ENCODE assay signal across 8 mouse cellular contexts in genomic region chr10:80050885-80051617, GRCm38 (mm10). TPM values are rescaled to one million over a fixed set of nuclear protein-coding genes. Genes with fewer than 3 reads are reported as not detected.
DNase-seq lines count a peak whose midpoint lies in the region; ATAC-seq lines count a peak whose summit lies in the region.
"Had no signal": no experiment of that assay in that cellular context is flagged by ENCODE, and none has a peak within 500 bp of the region (broad histone marks: within the 10 kb centered on the region; RNA-seq: fewer than 3 reads in every experiment).

No protein-coding gene starts in this region.

- ATAC-seq in lung, embryonic 15.5 days (ENCODE audit: borderline replicate concordance, extremely low read depth, low FRiP score, low TSS enrichment): no peak
- no peak for ATAC-seq in intestine, embryonic 14.5 days (replicated peaks; ENCODE audit: low FRiP score, low TSS enrichment, low read depth)
- ATAC-seq in midbrain, embryonic 12.5 days (ENCODE audit: low FRiP score, low read depth): no peak

- no peaks in the 10 kb centered on the region for H3K9me3 ChIP-seq in lung, embryonic 15.5 days
- H3K9me3 ChIP-seq in embryonic facial prominence, embryonic 10.5 days: no peaks in the 10 kb centered on the region
- no peaks in the 10 kb centered on the region for H3K9me3 ChIP-seq in intestine, embryonic 14.5 days (ENCODE audit: control insufficient read depth, low read length)
- no peaks in the 10 kb centered on the region for H3K9me3 ChIP-seq in midbrain, embryonic 12.5 days

- H3K27me3 ChIP-seq in lung, embryonic 15.5 days: no peaks in the 10 kb centered on the region
- H3K27me3 ChIP-seq in embryonic facial prominence, embryonic 10.5 days (replicated peaks; ENCODE audit: low read depth, poor library complexity, severe bottlenecking): 0 out of 2 replicates have a peak, but pooled peaks cover 10% of the 10 kb centered on the region
- H3K27me3 ChIP-seq in intestine, embryonic 14.5 days (replicated peaks; ENCODE audit: control insufficient read depth, insufficient read depth, low read length): no peaks in the 10 kb centered on the region
- peaks cover 8% of the 10 kb centered on the region; the same call in 1 of the 2 replicates for H3K27me3 ChIP-seq in midbrain, embryonic 12.5 days

- H3K4me2 ChIP-seq in lung, embryonic 15.5 days: no peak overlapping the region
- H3K4me2 ChIP-seq in intestine, embryonic 14.5 days (ENCODE audit: low read length): no peak overlapping the region
- H3K4me2 ChIP-seq in midbrain, embryonic 12.5 days (replicated peaks): no peak overlapping the region

- H3K4me3 ChIP-seq in lung, embryonic 15.5 days: no peak overlapping the region
- H3K4me3 ChIP-seq in embryonic facial prominence, embryonic 10.5 days: peak overlapping the region; percentile 21; the same call in 1 of the 2 replicates
- H3K4me3 ChIP-seq in intestine, embryonic 14.5 days (ENCODE audit: low read depth, low read length): no peak overlapping the region
- H3K4me3 ChIP-seq in midbrain, embryonic 12.5 days: no peak overlapping the region
- H3K4me3 ChIP-seq: erythroblast, embryonic 14.5 days had no signal

- peak overlapping the region; percentile 62 for H3K27ac ChIP-seq in lung, embryonic 15.5 days
- peak overlapping the region; percentile 98 for H3K27ac ChIP-seq in embryonic facial prominence, embryonic 10.5 days (replicated peaks)
- H3K27ac ChIP-seq in intestine, embryonic 14.5 days (ENCODE audit: low read depth): peak overlapping the region; percentile 63; the same call in 1 of the 2 replicates
- H3K27ac ChIP-seq in midbrain, embryonic 12.5 days (replicated peaks): peak overlapping the region; percentile 50

- peaks cover 49% of the 10 kb centered on the region for H3K4me1 ChIP-seq in lung, embryonic 15.5 days
- H3K4me1 ChIP-seq in embryonic facial prominence, embryonic 10.5 days: peaks cover 94% of the 10 kb centered on the region
- H3K4me1 ChIP-seq in intestine, embryonic 14.5 days (replicated peaks; ENCODE audit: control insufficient read depth, insufficient read depth, low read length): peaks cover 39% of the 10 kb centered on the region
- H3K4me1 ChIP-seq in midbrain, embryonic 12.5 days: peaks cover 54% of the 10 kb centered on the region

- no peak for DNase-seq in lung, postnatal 25 days (ENCODE audit: low spot score)
- no peak for DNase-seq in embryonic facial prominence, embryonic 10.5 days (ENCODE audit: low spot score)
- DNase-seq in intestine, embryonic 14.5 days (ENCODE audit: low spot score): no peak
- no peak for DNase-seq in right cerebral cortex, postnatal 25 days
- no peak for DNase-seq in right cerebral cortex, adult 2 months (ENCODE audit: low spot score in 2 of 2)

- H3K36me3 ChIP-seq in lung, embryonic 15.5 days: peaks cover 7% of the 10 kb centered on the region; the same call in 1 of the 2 replicates
- peaks cover 10% of the 10 kb centered on the region for H3K36me3 ChIP-seq in embryonic facial prominence, embryonic 10.5 days (replicated peaks)
- H3K36me3 ChIP-seq in intestine, embryonic 14.5 days (ENCODE audit: control insufficient read depth, insufficient read depth, low read length): peaks cover 9% of the 10 kb centered on the region
- H3K36me3 ChIP-seq in midbrain, embryonic 12.5 days: peaks cover 8% of the 10 kb centered on the region; the same call in 1 of the 2 replicates

- no peak overlapping the region for H3K9ac ChIP-seq in lung, embryonic 15.5 days
- H3K9ac ChIP-seq in intestine, embryonic 14.5 days (ENCODE audit: low read length): no peak overlapping the region
- H3K9ac ChIP-seq in midbrain, embryonic 12.5 days (replicated peaks): 0 out of 2 replicates have a peak overlapping the region, but pooled peaks have one; percentile 16

- WGBS in lung, embryonic 15.5 days: 37% methylated on average over 15 of the region's 15 CpGs
- 19% methylated on average over 15 of the region's 15 CpGs for WGBS in embryonic facial prominence, embryonic 10.5 days
- 36% methylated on average over 15 of the region's 15 CpGs for WGBS in intestine, embryonic 14.5 days
- WGBS in midbrain, embryonic 12.5 days: 6% methylated on average over 15 of the region's 15 CpGs

RNA-seq across cellular contexts. Expression of gene Gpx4, which starts 4.1 kb away (rescaled TPM):
- 523 and 535 TPM in 2 replicates for polyA plus RNA-seq in lung, embryonic 15.5 days (2015; fragmentation: Nextera tagmentation; extraction: Ambion mirVana)
- polyA plus RNA-seq in embryonic facial prominence, embryonic 10.5 days (2016; fragmentation: Nextera tagmentation; extraction: Ambion mirVana): 618 and 672 TPM in 2 replicates
- polyA plus RNA-seq in intestine, embryonic 14.5 days (2014; fragmentation: Nextera tagmentation; extraction: Ambion mirVana): 607 and 623 TPM in 2 replicates
- 483 and 524 TPM in 2 replicates for polyA plus RNA-seq in midbrain, embryonic 12.5 days (2016; fragmentation: Nextera tagmentation; extraction: Ambion mirVana)

RNA-seq across cellular contexts. Expression of gene Polr2e, which starts 11.5 kb away (rescaled TPM):
- polyA plus RNA-seq in lung, embryonic 15.5 days (2015; fragmentation: Nextera tagmentation; extraction: Ambion mirVana): 223 and 225 TPM in 2 replicates
- polyA plus RNA-seq in embryonic facial prominence, embryonic 10.5 days (2016; fragmentation: Nextera tagmentation; extraction: Ambion mirVana): 312 and 316 TPM in 2 replicates
- 255 and 274 TPM in 2 replicates for polyA plus RNA-seq in intestine, embryonic 14.5 days (2014; fragmentation: Nextera tagmentation; extraction: Ambion mirVana)
- 172 and 173 TPM in 2 replicates for polyA plus RNA-seq in midbrain, embryonic 12.5 days (2016; fragmentation: Nextera tagmentation; extraction: Ambion mirVana)

RNA-seq across cellular contexts. Expression of gene Arhgap45, which starts 34.6 kb away (rescaled TPM):
- 16.8 and 19.8 TPM in 2 replicates for polyA plus RNA-seq in lung, embryonic 15.5 days (2015; fragmentation: Nextera tagmentation; extraction: Ambion mirVana)
- 11.2 and 11.3 TPM in 2 replicates for polyA plus RNA-seq in embryonic facial prominence, embryonic 10.5 days (2016; fragmentation: Nextera tagmentation; extraction: Ambion mirVana)
- polyA plus RNA-seq in intestine, embryonic 14.5 days (2014; fragmentation: Nextera tagmentation; extraction: Ambion mirVana): 6.8 and 8.0 TPM in 2 replicates
- 4.5 and 5.6 TPM in 2 replicates for polyA plus RNA-seq in midbrain, embryonic 12.5 days (2016; fragmentation: Nextera tagmentation; extraction: Ambion mirVana)

RNA-seq across cellular contexts. Expression of gene Sbno2, which starts 54.3 kb away (rescaled TPM):
- polyA plus RNA-seq in lung, embryonic 15.5 days (2015; fragmentation: Nextera tagmentation; extraction: Ambion mirVana): 15.5 and 16.6 TPM in 2 replicates
- polyA plus RNA-seq in embryonic facial prominence, embryonic 10.5 days (2016; fragmentation: Nextera tagmentation; extraction: Ambion mirVana): 16.2 and 18.2 TPM in 2 replicates
- 14.1 TPM in 2 replicates for polyA plus RNA-seq in intestine, embryonic 14.5 days (2014; fragmentation: Nextera tagmentation; extraction: Ambion mirVana)
- 14.7 and 15.7 TPM in 2 replicates for polyA plus RNA-seq in midbrain, embryonic 12.5 days (2016; fragmentation: Nextera tagmentation; extraction: Ambion mirVana)

RNA-seq across cellular contexts. Expression of gene Abca7, which starts 54.8 kb away (rescaled TPM):
- 3.5 and 4.3 TPM in 2 replicates for polyA plus RNA-seq in lung, embryonic 15.5 days (2015; fragmentation: Nextera tagmentation; extraction: Ambion mirVana)
- polyA plus RNA-seq in embryonic facial prominence, embryonic 10.5 days (2016; fragmentation: Nextera tagmentation; extraction: Ambion mirVana): 2.9 and 3.2 TPM in 2 replicates
- 3.7 and 3.8 TPM in 2 replicates for polyA plus RNA-seq in intestine, embryonic 14.5 days (2014; fragmentation: Nextera tagmentation; extraction: Ambion mirVana)
- 7.6 and 8.5 TPM in 2 replicates for polyA plus RNA-seq in midbrain, embryonic 12.5 days (2016; fragmentation: Nextera tagmentation; extraction: Ambion mirVana)
